Comparison of ENCODE assay signal across 24 mouse cellular contexts in genomic region chr5:74623316-74624000, GRCm38 (mm10).
DNase-seq lines count a peak whose midpoint lies in the region; ATAC-seq and TF ChIP-seq lines count a peak whose summit lies in the region.
"Had no signal": no experiment of that assay in that cellular context is flagged by ENCODE, and none has a peak within 500 bp of the region (broad histone marks: within the 10 kb centered on the region; RNA-seq: fewer than 3 reads in every experiment).

No protein-coding gene starts in this region.

- no peaks in the 10 kb centered on the region for H3K4me1 ChIP-seq in hindbrain, postnatal 0 days (ENCODE audit: insufficient read depth, low read length)
- H3K4me1 ChIP-seq in hindbrain, embryonic 11.5 days (replicated peaks; ENCODE audit: control insufficient read depth, insufficient read depth, low read length) = no peaks in the 10 kb centered on the region
- peaks cover 6% of the 10 kb centered on the region; the same call in 1 of the 2 replicates for H3K4me1 ChIP-seq in small intestine, adult 2 months (ENCODE audit: control insufficient read depth, insufficient read depth, insufficient read length, low read length)

- H3K9ac ChIP-seq in hindbrain, postnatal 0 days (replicated peaks; ENCODE audit: low read length) = no peak overlapping the region
- H3K9ac ChIP-seq in hindbrain, embryonic 11.5 days (ENCODE audit: low read depth, low read length) = no peak overlapping the region
- H3K9ac ChIP-seq: embryonic facial prominence, embryonic 12.5 days; heart, embryonic 15.5 days; hindbrain, embryonic 12.5 days had no signal

- no peak overlapping the region for H3K27ac ChIP-seq in hindbrain, postnatal 0 days
- no peak overlapping the region for H3K27ac ChIP-seq in hindbrain, embryonic 11.5 days (ENCODE audit: low read depth, low read length)
- H3K27ac ChIP-seq in small intestine, adult 2 months (ENCODE audit: insufficient read depth, low read depth, low read length) = peak overlapping the region; percentile 74; the same call in 1 of the 2 replicates
- H3K27ac ChIP-seq in gastrocnemius, adult 2 months = no peak overlapping the region
- H3K27ac ChIP-seq: heart, adult 2 months; heart, embryonic 15.5 days; hindbrain, embryonic 12.5 days had no signal

- no peak for ATAC-seq in cerebellum, adult (ENCODE audit: insufficient number of reproducible peaks, low FRiP score, low TSS enrichment)
- ATAC-seq in hindbrain, postnatal 0 days = no peak
- no peak for ATAC-seq in hindbrain, embryonic 11.5 days (ENCODE audit: low FRiP score)
- ATAC-seq: activated CD4-positive, CD25-positive, alpha-beta regulatory T cell, adult 4 months; forebrain, embryonic 14.5 days; hindbrain, embryonic 16.5 days; Patski had no signal

- intact Hi-C loops in gastrocnemius, adult 2 months (cut with DNase I) = no loop called here

- WGBS in hindbrain, postnatal 0 days = 77% methylated on average over 14 of the region's 14 CpGs
- 94% methylated on average over 14 of the region's 14 CpGs for WGBS in hindbrain, embryonic 11.5 days
- WGBS in small intestine, adult 2 months = 95% methylated on average over 14 of the region's 14 CpGs

- no peak for TF ChIP-seq POLR2A in small intestine, adult 2 months (IDR thresholded peaks at IDR 0.05; ENCODE audit: low read depth, low read length)

- H3K4me2 ChIP-seq in hindbrain, postnatal 0 days (ENCODE audit: low read depth, low read length) = no peak overlapping the region
- no peak overlapping the region for H3K4me2 ChIP-seq in hindbrain, embryonic 11.5 days (replicated peaks; ENCODE audit: low read depth, low read length)
- H3K4me2 ChIP-seq: embryonic facial prominence, embryonic 12.5 days; heart, embryonic 11.5 days; heart, embryonic 15.5 days; hindbrain, embryonic 12.5 days had no signal

- no peaks in the 10 kb centered on the region for H3K27me3 ChIP-seq in hindbrain, postnatal 0 days (ENCODE audit: insufficient read depth, low read length)
- H3K27me3 ChIP-seq in hindbrain, embryonic 11.5 days (ENCODE audit: control insufficient read depth, insufficient read depth, low read length) = no peaks in the 10 kb centered on the region
- no peaks in the 10 kb centered on the region for H3K27me3 ChIP-seq in small intestine, adult 2 months (ENCODE audit: control insufficient read depth, insufficient read depth, low read length)
- H3K27me3 ChIP-seq: embryonic facial prominence, embryonic 12.5 days; heart, embryonic 15.5 days; hindbrain, embryonic 12.5 days; Patski had no signal

- TF ChIP-seq CTCF in hindbrain, postnatal 0 days (IDR thresholded peaks at IDR 0.05; ENCODE audit: low read depth) = no peak
- TF ChIP-seq CTCF in small intestine, adult 2 months (IDR thresholded peaks at IDR 0.05; ENCODE audit: extremely low read depth, insufficient read length, insufficient replicate concordance, low read depth, low read length) = no peak
- TF ChIP-seq CTCF in gastrocnemius, adult 2 months (IDR thresholded peaks at IDR 0.05) = no peak

- peak; percentile 42 to 48 for DNase-seq in cerebellum, postnatal 14 days
- peak; percentile 22 for DNase-seq in hindbrain, postnatal 0 days (ENCODE audit: low spot score)
- no peak for DNase-seq in hindbrain, embryonic 11.5 days (ENCODE audit: low spot score)
- DNase-seq in retina, postnatal 1 day = peak; percentile 37
- no peak for DNase-seq in retina, embryonic 14.5 days (ENCODE audit: low spot score)
- DNase-seq in gastrocnemius, adult 2 months = no peak
- DNase-seq: adrenal gland, adult 2 months; adrenal gland, postnatal 25 days; cerebellum, adult 11 months; cerebellum, adult 9-10 months; embryo, embryonic 11 days; gastrocnemius, postnatal 14 days; heart, adult 2 months; heart, postnatal 36 days had no signal

- peaks cover 6% of the 10 kb centered on the region; the same call in 1 of the 2 replicates for H3K36me3 ChIP-seq in hindbrain, postnatal 0 days (ENCODE audit: insufficient read depth, low read length)
- no peaks in the 10 kb centered on the region for H3K36me3 ChIP-seq in hindbrain, embryonic 11.5 days (ENCODE audit: control insufficient read depth, insufficient read depth, low read length)
- peaks cover 36% of the 10 kb centered on the region for H3K36me3 ChIP-seq in small intestine, adult 2 months (ENCODE audit: control insufficient read depth, insufficient read depth, low read length)
- H3K36me3 ChIP-seq: embryonic facial prominence, embryonic 12.5 days; heart, embryonic 15.5 days; hindbrain, embryonic 12.5 days had no signal

- no peaks in the 10 kb centered on the region for H3K9me3 ChIP-seq in hindbrain, postnatal 0 days (ENCODE audit: low read length)
- no peaks in the 10 kb centered on the region for H3K9me3 ChIP-seq in hindbrain, embryonic 11.5 days (ENCODE audit: control insufficient read depth, low read length)
- H3K9me3 ChIP-seq: embryonic facial prominence, embryonic 12.5 days; heart, embryonic 15.5 days; hindbrain, embryonic 12.5 days had no signal

- no peak overlapping the region for H3K4me3 ChIP-seq in hindbrain, postnatal 0 days (ENCODE audit: low read length)
- H3K4me3 ChIP-seq in hindbrain, embryonic 11.5 days (ENCODE audit: low read depth, low read length) = no peak overlapping the region
- no peak overlapping the region for H3K4me3 ChIP-seq in small intestine, adult 2 months (ENCODE audit: low read depth, low read length)
- no peak overlapping the region for H3K4me3 ChIP-seq in gastrocnemius, adult 2 months
- H3K4me3 ChIP-seq: embryonic facial prominence, embryonic 12.5 days; heart, adult 2 months; heart, embryonic 15.5 days; hindbrain, embryonic 12.5 days had no signal

Comparison
In these comparisons a context has a peak if more than half of its experiments do, and no peak if none do; other contexts are left out.
1. DNase-seq: peak in cerebellum, postnatal 14 days (2 of 2), hindbrain, postnatal 0 days (single experiment) and retina, postnatal 1 day (single experiment); none in hindbrain, embryonic 11.5 days (single experiment), retina, embryonic 14.5 days (single experiment) and gastrocnemius, adult 2 months (single experiment).